Mouse (Mus musculus) cerebellum, postnatal 14 days (tissue): ENCODE data around the gene Olfr541.
"Not testable (repeated sequence)": the region's sequence is repeated elsewhere in the genome, so short reads cannot be mapped to it uniquely, and the experiment has no call there.

Source experiments
- DNase-seq, 2 experiments: peaks; one replicate each; pipeline ENCODE4 v3.0.0; 2021; ENCODE audit warnings: mixed read lengths in 2 of 2

Olfr541 gene

DNA sequence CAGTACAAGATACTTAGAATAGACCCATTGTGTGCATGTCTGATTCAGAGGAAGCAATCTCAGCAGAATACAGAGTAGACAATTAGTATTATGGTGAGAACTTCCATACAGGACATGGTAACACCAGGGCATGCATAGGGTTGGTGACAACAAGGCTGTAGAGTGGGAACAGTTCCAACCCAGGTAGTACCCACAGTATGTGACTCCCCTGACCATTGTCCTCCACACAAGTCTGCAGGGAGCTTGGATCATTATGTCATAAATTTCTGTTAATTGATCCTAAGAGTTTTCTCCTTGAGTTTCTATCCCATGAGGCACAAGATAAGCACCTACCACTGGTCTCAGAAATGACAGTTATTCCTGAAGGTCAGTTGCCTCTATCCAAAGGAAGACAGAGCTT is at the start of gene Olfr541:
TSS of gene Olfr541 (plus strand) at position 301 of the 400 bp plus-strand sequence.
- DNase-seq: no peak

DNA sequence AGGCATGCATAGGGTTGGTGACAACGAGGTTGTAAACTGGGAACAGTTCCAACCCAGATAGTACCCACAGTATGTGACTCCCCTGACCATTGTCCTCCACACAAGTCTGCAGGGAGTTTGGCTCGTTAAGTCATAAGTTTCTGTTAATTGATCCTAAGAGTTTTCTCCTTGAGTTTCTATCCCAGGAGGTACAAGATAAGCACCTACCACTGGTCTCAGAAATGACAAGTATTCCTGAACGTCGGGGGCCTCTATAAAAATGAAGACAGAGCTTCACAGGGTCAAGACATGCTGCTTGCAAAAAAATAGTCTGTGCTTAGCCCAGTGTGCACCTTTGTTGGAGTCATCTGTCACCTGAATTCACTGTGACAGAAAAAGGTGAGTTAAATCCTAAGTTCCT is 37.4 kb upstream of the Olfr541 start, which contains the start of gene Olfr539:
TSS of gene Olfr539 (plus strand) at position 301 of the 400 bp plus-strand sequence.
- DNase-seq: no peak

DNA sequence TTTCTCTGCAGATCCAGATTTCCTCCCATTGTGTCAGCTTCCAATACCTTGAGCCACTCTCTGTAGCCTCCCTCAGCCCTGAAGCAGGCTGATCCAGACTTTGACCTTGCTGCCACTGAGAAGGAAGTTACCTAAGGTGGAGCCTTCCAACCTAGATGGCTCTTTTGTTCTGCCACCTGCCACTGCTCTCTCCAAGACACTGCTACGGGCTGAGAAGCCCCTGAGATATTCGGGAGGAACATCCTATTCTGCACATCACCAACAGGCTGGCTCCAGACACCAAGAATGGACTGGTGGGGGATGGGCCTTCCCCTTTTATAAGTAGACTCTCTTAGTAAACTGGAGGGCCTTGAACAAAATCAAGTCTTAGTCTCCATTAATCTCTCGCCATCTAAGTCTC is 26.4 kb upstream of the Olfr541 start:
- not testable (repeated sequence) for DNase-seq

DNA sequence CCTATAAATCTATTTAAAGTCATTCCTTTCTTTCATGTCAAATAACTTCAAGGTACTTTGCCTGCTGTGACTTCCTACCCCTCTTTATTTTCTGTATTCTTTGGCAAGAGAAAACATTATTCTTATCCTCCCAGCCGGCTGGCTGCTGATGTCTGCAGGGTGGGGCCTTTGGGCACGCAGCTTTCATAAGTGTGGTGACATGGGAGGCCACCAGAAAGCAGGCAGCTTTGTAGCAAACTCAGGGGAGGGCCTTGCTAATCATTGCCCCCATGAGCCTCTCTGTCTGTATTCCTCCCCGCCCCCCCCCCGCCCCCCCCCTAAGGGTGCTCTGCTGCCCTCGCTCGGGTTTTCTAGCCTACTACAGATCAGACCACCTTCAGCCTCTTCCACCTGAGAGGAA is 21.2 kb upstream of the Olfr541 start:
- DNase-seq: no peak

DNA sequence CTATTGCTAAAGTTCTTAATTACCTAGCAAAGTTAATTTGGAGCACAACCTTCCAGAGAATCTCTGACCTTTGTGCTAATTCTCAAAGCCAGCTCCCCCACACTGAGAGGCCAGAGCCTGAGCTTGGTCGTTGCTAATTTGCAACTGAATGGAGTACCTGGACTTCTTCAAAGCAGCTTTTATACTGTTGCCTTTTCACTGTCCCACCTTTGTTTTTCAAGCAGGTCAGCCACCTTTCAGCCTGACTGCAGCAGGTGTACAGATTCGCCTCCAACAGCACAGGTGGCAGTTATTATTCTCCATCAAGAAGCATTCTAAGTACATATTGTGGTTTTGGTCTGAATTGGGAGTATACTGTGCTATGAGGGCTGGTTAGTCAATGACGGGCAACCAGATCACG is 17.5 kb upstream of the Olfr541 start:
- DNase-seq: not testable (repeated sequence)

DNA sequence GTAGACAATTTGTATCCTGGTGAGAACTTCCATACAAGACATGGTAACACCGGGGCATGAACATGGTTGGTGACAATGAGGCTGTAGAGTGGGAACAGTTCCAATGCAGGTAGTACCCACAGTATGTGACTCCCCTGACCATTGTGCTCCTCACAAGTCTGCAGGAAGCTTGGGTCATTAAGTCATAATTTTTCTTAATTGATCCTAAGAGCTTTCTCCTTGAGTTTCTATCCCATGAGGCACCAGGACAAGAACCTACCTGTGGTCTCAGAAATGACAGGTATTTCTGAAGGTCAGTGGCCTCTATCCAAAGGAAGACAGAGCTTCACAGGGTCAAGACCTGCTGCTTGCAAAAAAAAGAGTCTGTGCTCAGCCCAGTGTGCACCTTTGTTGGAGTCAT is 15.4 kb upstream of the Olfr541 start, which contains the start of gene Olfr45:
TSS of gene Olfr45 (plus strand) at position 301 of the 400 bp plus-strand sequence.
- no peak for DNase-seq

DNA sequence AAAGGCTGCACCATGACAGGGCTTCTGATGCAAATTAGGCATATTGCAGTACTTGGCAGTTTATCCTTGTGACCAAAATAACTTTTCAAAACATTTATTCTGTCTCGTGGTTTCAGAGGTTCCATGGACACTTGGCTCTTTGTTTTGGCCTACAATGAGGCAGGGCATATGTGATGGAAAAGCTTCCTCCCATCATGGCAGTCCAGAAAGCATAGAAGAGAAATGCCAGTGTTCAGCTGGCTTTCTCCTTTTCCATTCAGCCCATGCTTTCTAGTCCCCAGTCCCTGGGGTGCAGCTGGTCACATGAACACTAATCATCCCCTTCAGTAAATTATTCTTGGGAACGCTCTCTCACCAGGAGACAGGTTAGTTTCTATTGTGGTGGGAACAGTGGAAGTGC is 9.3 kb downstream of the Olfr541 start:
- no peak for DNase-seq

DNA sequence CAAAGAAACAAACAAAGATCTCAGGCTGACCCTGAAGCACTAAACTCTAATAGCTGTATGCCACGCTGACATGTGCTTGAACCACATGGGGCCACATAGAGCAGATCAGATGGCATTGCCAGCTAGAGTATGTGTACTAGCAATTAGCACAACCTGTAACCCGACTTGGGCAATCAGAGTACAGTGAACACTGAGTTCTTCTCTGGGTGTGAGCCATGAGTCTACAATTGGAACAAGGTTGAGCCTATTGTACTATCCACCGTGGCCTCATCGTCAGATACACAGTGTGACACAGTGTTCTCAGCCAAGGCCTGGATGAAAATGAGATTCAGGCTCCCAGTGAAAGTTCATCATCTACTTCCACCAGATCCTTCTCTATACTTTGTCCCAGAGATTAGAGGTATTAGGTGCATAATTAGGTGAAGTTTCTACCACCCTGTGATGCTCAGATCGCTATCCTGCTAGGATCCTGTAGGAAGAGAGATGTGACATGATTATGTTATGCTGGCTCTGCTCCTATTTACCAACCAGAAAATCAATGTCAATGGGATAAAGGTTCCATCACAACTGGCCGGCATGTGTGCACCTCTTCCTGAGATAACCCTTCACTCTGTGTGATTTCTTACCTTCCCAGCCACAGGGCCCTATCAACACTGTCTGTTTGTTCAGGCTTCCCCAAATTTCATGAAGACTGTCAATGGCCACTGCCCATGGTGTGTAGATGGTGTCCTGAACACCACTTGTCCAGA is 10.6 kb downstream of the Olfr541 start:
- peak in 1 of 2 experiments; percentile 1 for DNase-seq

DNA sequence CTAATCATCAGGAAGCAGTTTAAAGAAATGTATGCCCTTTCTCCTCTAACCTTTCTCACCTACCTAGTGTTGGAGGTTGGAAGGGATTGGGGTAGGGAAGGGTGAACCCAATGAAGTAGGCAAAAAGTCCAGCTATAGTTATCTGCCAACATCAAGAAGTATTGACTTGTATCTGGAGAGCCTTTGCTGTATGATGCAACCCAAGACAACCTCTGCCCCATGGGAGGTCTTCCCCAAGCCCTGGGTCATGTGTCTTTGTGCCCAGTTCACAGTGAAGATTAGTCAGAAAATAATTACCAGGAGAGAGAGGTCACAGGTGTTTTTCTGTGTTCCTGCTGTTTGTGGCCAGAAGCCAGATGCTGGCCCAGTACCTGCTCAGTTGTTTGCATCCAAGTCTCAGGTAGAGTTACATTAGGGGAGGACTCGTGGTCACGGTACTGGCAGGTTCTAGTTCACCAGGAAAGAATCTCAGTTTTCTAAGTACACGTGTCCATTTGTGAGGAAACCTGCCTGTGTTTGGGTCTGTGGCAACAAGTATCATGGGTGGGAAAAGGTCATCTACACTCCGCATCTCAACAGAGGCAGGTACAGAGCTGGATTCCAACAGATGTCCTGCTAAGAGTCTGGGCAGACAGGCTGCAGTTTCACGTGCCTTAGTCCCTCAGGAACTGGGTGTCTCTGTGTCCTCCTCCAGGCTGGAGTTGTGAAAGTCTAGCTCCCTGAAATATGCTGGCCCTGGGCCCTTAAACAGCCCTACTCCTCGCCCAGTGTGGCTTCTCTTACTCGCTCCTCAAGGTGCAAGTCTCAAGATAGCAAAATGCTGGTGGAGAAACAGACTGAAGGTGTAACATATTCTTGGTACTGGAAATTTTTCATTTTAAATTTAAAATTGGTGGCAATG is 20.3 kb downstream of the Olfr541 start:
- no peak for DNase-seq

DNA sequence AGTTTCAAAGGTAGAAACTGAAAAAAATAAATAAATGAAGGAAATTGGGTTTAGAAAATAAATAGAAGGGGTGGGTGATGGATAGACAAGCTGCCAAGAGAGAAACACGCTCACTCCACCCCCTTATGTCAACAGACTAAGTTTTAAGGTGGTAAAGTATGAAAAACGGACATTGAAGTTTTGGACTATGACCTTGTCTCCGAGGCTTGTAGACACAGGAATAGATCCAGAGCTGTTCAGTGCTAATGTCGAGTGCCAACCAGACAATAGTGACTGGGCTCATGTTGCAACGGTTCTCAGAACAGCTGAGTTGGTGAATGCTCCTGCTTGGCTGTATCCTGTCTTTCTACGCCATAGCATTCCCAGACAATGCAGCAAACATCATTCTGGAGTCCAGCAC is 24.0 kb downstream of the Olfr541 start:
- DNase-seq: no peak

DNA sequence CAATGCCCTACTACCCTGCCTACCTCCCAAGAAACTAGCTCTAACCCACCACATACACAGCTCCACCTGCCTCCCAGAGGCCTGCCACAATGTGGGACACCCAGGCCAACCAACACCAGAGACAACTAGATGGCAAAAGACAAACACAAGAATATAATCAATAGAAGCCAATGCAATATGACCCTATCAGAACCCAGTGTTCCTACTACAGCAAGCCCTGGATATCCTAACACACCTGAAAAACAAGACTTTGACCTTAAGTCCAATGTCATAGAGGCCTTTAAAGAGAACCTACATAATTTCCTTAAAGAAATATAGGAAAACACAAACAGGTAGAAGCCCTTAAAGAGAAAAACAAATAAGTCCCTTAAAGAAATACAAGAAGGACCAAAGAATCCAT is 28.5 kb downstream of the Olfr541 start:
- no peak for DNase-seq

DNA sequence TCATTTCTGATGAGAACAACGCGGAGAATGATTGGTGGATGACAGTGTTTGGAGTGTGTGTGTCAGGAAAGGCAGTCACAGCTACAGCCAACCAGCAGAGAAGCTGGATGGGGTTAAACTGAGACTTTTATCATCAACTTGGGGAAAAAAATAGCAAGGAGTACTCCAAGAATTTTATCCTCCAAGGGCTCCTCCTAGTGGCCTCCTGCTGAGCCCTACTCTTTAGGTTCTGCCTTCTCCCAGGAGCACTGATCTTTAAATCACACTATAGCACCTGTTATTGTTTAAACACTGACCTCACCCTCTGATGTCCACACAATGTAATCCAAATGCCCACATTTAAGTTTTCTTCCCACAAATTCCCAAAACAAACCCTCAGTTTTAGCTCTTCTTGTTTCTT is 36.1 kb downstream of the Olfr541 start:
- no peak for DNase-seq

DNA sequence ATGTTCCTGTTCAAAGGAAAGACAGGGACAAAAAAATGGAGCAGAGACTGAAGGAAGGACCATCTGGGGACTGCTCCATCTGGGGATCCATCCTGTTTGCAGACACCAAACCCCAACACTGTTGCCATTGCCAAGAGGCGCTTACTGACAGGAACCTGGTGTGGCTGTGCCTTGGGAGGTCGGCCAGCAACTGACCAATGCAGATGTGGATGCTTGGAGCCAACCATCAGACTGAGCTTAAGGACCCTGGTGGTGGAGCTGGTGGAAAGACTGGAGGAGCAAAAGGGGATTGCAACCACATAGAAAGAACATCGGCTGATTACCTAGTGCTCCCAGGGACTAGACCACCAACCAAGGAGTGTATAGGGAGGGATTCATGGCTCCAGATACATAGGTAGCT is 50.3 kb downstream of the Olfr541 start:
- DNase-seq: no peak

DNA sequence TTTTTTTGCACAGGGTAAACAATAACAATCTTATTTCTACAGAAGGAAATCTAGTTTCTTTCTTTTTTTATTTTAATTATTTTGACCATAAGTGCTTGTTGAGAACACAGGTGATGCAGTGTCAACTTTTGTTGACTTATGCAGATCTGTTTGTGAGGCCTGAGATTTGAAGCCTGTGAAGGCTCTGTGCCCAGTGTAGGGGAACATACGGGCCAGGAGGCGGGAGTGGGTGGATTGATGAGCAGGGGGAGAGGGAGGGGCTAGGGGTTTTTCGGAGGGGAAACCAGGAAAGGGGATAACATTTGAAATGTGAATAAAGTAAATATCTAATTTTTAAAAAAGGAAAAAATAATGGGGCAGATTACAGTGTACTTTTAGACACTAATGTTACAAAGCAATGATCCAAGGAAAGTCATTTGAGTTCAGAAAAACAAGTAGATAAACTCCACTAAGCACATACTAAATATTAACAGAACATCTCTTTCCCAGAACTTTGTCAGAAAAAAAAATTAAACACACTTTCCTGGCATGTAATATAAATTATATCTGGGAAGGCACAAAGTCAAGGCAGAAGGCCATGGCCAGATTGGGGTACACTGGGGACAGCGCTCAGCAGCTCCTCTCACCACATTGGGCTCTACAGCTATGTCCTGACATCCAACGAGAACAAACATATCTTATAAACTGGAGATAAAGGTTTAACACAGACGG is 51.2 kb downstream of the Olfr541 start:
- no peak for DNase-seq

DNA sequence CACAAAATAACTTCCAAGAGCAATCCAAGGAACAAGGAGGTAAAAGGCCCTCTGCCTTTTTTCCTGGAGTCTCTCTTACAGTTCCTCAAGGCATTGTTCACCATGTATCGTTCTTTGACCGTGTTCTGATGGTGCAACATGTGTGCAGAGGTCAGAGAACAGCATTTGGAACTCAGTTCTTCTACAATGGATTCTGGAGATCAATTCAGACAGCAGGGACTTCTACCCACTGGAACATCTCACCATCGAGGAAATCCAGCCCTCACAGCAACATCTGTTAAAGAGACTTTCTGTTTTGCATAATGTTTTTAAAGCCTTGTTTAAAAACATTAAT is 51.7 kb downstream of the Olfr541 start:
- DNase-seq: no peak

DNA sequence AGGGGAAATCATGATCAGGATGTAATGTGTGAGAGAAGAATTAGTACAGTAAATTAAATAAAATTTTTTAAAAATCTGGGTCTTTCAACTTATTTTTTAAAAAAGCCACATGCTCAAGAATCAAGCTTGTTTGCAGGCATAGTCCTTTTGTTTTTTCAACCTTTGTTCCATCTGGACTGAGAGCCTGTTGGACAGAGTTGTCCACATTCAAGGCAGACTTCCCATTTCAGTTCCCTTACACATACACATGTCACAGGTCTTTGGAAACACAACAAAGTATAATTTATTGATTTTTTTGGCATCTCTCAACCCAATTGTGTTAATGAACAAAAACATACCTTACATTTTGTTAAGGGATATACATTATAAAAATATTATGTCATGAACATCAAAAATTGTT is 57.5 kb downstream of the Olfr541 start:
- no peak for DNase-seq
